Mouse (Mus musculus): ENCODE data around the gene Vmn1r197. TPM values are rescaled to one million over a fixed set of nuclear protein-coding genes. Genes with fewer than 3 reads are reported as not detected.

The Vmn1r197 gene
- polyA plus RNA-seq, 1 experiment from 2014 or later: not detected

Other genes starting within 250 kb of the Vmn1r197 start
- gene Vmn1r188, start 240.1 kb upstream of the Vmn1r197 start, polyA plus RNA-seq (2016; fragmentation: Nextera tagmentation; extraction: Ambion mirVana): not detected in 2 replicates
- not detected in 2 replicates for gene Vmn1r189, start 218.8 kb upstream of the Vmn1r197 start, polyA plus RNA-seq (2016; fragmentation: Nextera tagmentation; extraction: Ambion mirVana)
- gene Vmn1r191, start 140.6 kb upstream of the Vmn1r197 start, polyA plus RNA-seq (2016; fragmentation: Nextera tagmentation; extraction: Ambion mirVana): not detected in 2 replicates
- not detected in 2 replicates for gene Vmn1r192, start 133.4 kb upstream of the Vmn1r197 start, polyA plus RNA-seq (2016; fragmentation: Nextera tagmentation; extraction: Ambion mirVana)
- gene Vmn1r193, start 101.4 kb upstream of the Vmn1r197 start, polyA plus RNA-seq (2016; fragmentation: Nextera tagmentation; extraction: Ambion mirVana): not detected in 2 replicates
- gene Vmn1r194, start 80.4 kb upstream of the Vmn1r197 start, polyA plus RNA-seq (2016; fragmentation: Nextera tagmentation; extraction: Ambion mirVana): not detected in 2 replicates
- not detected in 2 replicates for gene Vmn1r195, start 54.1 kb upstream of the Vmn1r197 start, polyA plus RNA-seq (2016; fragmentation: Nextera tagmentation; extraction: Ambion mirVana)
- gene Vmn1r196, start 34.7 kb upstream of the Vmn1r197 start, polyA plus RNA-seq (2016; fragmentation: Nextera tagmentation; extraction: Ambion mirVana): not detected in 2 replicates
- not detected in 2 replicates for gene Vmn1r198, start 25.8 kb downstream of the Vmn1r197 start, polyA plus RNA-seq (2016; fragmentation: Nextera tagmentation; extraction: Ambion mirVana)
- not detected in 2 replicates for gene Vmn1r199, start 55.2 kb downstream of the Vmn1r197 start, polyA plus RNA-seq (2016; fragmentation: Nextera tagmentation; extraction: Ambion mirVana)
- gene Vmn1r200, start 65.8 kb downstream of the Vmn1r197 start, polyA plus RNA-seq (2016; fragmentation: Nextera tagmentation; extraction: Ambion mirVana): not detected in 2 replicates
- not detected in 2 replicates for gene Vmn1r201, start 147.3 kb downstream of the Vmn1r197 start, polyA plus RNA-seq (2016; fragmentation: Nextera tagmentation; extraction: Ambion mirVana)
- not detected in 2 replicates for gene Vmn1r202, start 180.8 kb downstream of the Vmn1r197 start, polyA plus RNA-seq (2016; fragmentation: Nextera tagmentation; extraction: Ambion mirVana)
- not detected in 2 replicates for gene Vmn1r203, start 193.5 kb downstream of the Vmn1r197 start, polyA plus RNA-seq (2016; fragmentation: Nextera tagmentation; extraction: Ambion mirVana)
- not detected in 2 replicates for gene Vmn1r204, start 228.6 kb downstream of the Vmn1r197 start, polyA plus RNA-seq (2016; fragmentation: Nextera tagmentation; extraction: Ambion mirVana)

Data from forebrain, embryonic 12.5 days (tissue).